Mouse (Mus musculus): ENCODE data around the gene Abhd2. TPM values are rescaled to one million over a fixed set of nuclear protein-coding genes. Genes with fewer than 3 reads are reported as not detected.

Abhd2 gene
- polyA plus RNA-seq, 1 experiment from 2014 or later, result 12.0 TPM

DNA sequence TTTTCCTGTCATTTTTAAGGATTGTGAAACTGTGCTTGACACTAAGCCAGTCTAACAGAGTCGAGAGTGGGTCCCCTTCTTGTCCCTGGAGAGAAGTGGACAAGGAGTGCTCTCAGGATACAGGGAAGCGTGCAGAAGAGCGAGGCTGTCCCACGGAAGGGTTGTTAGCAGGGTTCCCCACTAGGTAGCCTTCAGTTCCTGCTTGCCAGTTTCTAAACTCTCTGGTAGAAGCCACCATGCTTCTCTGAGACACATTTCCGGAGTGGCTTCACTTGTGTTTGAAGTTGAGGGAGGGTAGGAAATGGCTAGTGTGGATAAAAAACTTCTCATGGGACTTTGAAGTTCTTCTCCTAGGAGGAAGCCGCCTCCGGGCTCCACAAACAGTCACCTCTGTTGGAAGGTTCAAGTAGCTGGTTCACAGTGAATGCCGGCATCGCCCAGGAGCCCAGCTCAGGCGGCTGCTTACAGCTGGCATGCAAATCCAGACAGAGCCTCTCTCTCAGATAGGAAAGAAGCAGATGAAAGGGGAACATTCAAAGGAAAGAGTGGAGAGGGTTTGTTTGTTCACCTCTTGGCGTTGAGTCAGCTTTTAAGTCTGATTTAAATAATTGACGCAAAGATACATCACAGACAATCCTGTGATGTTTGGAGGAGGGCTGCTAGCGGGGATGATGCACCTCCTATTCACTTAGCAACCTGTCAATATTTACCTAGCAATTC is 27.6 kb downstream of the Abhd2 start:
- no peak overlapping the region for H3K9ac ChIP-seq
- no peaks in the 10 kb centered on the region for H3K27me3 ChIP-seq (replicated peaks)
- 0 out of 2 replicates have a peak, but pooled peaks cover 14% of the 10 kb centered on the region for H3K36me3 ChIP-seq
- peaks cover 35% of the 10 kb centered on the region for H3K4me1 ChIP-seq
- no peaks in the 10 kb centered on the region for H3K9me3 ChIP-seq
- H3K27ac ChIP-seq, result peak overlapping the region; percentile 76
- 33% methylated on average over 13 of the region's 13 CpGs for WGBS
- no peak for ATAC-seq (ENCODE audit: insufficient read depth, low FRiP score, low read depth)
- H3K4me3 ChIP-seq (replicated peaks), result no peak overlapping the region
- H3K4me2 ChIP-seq, result no peak overlapping the region

DNA sequence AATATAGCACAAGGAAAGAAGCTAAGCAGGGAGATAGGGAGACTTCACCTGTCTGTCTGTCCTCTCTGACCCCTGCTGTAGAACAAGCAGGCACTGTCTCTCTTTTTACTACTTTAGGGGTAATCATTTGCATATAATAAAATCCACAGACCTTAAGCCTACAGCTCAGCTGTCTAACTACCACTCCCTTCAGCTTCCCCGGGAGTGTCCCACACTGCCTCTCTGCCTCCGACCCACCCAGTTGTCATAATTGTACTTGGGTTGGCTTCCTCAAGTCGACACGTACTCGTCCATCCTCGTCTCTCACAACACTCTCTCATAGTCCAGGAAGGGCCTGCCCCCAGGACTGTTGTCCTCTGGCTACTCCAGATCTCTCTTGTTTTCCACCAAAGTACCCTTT is 29.1 kb downstream of the Abhd2 start:
- WGBS, result 73% methylated on average over 6 of the region's 6 CpGs
- Histone ChIP-seq H3K9me3 (no peaks in the 10 kb centered on the region), H3K4me3 (replicated peaks) (no peak overlapping the region), H3K27me3 (replicated peaks) (no peaks in the 10 kb centered on the region), H3K36me3 (0 out of 2 replicates have a peak, but pooled peaks cover 9% of the 10 kb centered on the region), H3K27ac (peak overlapping the region; percentile 74), H3K4me1 (peaks cover 35% of the 10 kb centered on the region), H3K9ac (no peak overlapping the region), H3K4me2 (no peak overlapping the region)
- no peak for ATAC-seq (ENCODE audit: insufficient read depth, low FRiP score, low read depth)

DNA sequence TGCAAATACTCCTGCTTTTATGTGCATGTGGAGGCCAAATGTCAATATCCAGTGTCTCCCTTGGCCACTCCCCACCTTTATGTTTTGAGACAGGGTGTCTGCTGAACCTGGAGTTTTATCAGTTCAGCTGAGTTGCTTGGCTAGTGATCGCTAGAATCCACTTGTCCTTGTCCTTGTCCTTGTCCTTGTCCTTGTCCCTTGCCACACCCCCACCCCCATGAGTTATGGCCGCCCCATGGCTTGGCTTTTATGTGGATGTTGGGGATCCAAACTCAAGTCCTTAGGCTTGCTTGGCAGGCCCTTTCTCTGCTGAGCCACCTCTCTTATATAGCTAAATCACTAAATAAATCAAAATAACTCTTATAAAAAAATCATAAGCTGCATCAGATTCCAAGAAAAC is 29.6 kb downstream of the Abhd2 start:
- ATAC-seq (ENCODE audit: insufficient read depth, low FRiP score, low read depth), result no peak
- H3K9me3 ChIP-seq, result no peaks in the 10 kb centered on the region
- H3K4me2 ChIP-seq, result no peak overlapping the region
- no peak overlapping the region for H3K9ac ChIP-seq
- 71% methylated on average over 2 of the region's 2 CpGs for WGBS
- no peak overlapping the region for H3K4me3 ChIP-seq (replicated peaks)
- peak overlapping the region; percentile 74 for H3K27ac ChIP-seq
- H3K4me1 ChIP-seq, result peaks cover 35% of the 10 kb centered on the region
- no peaks in the 10 kb centered on the region for H3K27me3 ChIP-seq (replicated peaks)
- H3K36me3 ChIP-seq, result 0 out of 2 replicates have a peak, but pooled peaks cover 9% of the 10 kb centered on the region

DNA sequence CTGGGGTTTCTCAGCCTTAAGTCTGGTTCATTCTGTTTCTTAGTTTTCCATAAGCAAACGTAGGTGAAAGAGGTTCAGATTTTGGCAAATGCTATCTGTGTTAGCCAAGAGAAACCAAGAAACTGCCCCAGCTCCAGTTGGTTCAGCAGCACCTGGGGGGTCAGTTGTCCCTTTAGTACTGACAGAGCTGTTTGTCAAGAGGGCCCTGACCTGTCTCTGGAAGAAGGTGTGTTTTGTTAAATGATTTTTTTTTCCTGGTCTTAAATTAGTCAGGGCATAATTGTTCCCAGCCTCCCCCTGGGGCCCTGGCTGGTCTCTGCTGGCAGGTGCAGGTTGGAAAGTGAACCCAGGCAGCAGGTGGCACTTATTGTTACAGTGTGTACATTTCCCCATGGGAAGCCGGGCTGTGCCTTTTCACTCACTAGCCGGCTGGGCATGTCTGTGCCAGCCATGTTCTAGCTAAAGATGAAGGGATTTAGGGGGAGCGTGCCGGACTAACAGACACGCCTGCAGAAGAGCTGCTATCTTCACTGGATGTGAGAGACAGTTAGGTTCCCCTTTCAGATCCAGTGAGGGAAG is 30.3 kb downstream of the Abhd2 start:
- peak; percentile 64; the same call in 1 of the 2 replicates for ATAC-seq (ENCODE audit: insufficient read depth, low FRiP score, low read depth)
- whole genome bisulfite sequencing, result 64% methylated on average over 6 of the region's 6 CpGs
- Histone ChIP-seq H3K27ac (peak overlapping the region; percentile 74), H3K9me3 (no peaks in the 10 kb centered on the region), H3K4me2 (no peak overlapping the region), H3K9ac (no peak overlapping the region), H3K36me3 (0 out of 2 replicates have a peak, but pooled peaks cover 2% of the 10 kb centered on the region), H3K4me1 (peaks cover 35% of the 10 kb centered on the region), H3K27me3 (replicated peaks) (no peaks in the 10 kb centered on the region), H3K4me3 (replicated peaks) (no peak overlapping the region)

DNA sequence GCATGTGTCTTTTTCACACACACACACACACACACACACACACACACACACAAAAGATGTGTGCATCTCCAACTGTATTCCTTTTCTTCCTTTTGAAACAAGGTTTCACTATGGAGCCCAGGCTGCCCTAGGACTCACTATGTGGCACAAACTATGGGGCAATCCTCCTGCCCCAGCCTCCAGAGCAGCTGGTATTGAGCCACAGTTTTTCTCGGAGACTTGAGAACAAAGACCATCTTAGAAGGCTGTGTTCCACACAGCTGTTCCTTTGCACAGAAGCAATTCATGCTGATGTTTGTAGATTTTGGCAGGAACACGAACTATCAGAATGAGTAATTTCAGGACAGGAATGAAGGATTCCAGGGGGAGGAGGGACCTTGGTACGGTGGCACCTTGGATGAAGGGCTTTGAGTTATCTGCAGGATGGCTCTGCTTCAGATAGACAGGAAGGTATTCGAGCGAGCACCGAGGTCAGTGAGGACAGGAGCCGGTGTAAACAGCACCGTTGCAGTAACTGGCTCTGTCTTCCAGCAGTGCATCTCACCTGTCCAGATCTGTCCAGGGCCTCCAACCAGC is 35.5 kb downstream of the Abhd2 start:
- Histone ChIP-seq H3K4me2 (no peak overlapping the region), H3K9ac (no peak overlapping the region), H3K27ac (no peak overlapping the region), H3K9me3 (no peaks in the 10 kb centered on the region), H3K4me1 (peaks cover 30% of the 10 kb centered on the region), H3K4me3 (replicated peaks) (no peak overlapping the region), H3K27me3 (replicated peaks) (no peaks in the 10 kb centered on the region), H3K36me3 (no peaks in the 10 kb centered on the region)
- no peak for ATAC-seq (ENCODE audit: insufficient read depth, low FRiP score, low read depth)
- WGBS, result 39% methylated on average over 8 of the region's 8 CpGs

DNA sequence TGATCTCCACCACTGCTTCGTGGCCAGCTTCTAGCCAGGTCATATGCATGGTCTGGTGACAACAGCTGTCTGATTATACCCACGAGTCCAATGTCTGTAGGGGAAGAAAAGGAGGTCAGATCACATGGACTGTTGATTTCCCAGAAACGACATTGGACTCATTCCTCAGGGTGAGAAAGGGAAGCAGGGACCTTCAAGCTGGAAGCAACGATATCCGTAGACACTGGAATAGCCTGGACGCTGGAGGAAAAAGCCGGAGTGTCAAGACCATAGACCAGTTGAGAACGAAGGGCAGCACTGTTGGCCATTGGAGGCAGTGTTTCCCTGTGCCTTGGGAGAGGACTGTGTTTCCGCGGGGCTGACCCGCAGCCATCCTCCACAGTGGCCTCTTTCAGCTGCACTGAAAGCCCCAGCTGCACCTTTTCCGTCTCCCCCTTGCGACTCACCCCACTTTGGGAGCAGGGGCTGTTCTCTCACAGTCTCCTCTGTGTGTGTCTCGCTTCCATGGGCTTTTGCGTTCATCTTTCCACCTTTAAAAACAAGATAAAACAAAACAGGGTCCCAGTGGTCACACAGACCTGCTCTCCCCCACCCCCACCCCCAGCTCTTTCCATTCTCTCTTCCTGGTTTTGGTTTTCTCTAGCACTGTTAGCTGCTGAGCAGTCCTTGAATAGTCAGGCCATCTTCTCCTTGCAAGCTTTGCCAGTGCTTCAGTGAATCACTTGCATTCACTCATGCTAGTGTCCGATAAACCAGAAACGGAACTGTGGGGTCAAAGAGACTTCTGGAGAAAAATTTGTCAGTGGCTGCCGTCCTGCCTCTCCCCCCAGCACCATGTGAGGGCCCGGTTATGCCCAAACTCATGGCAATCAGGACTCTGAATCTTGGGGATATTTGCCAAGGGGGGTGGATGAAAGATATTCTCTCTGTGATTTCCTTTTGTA is 36.5 kb downstream of the Abhd2 start:
- Histone ChIP-seq H3K9ac (no peak overlapping the region), H3K36me3 (no peaks in the 10 kb centered on the region), H3K27ac (peak overlapping the region; percentile 44; the same call in 1 of the 2 replicates), H3K4me2 (no peak overlapping the region), H3K27me3 (replicated peaks) (no peaks in the 10 kb centered on the region), H3K4me1 (peaks cover 35% of the 10 kb centered on the region), H3K9me3 (no peaks in the 10 kb centered on the region), H3K4me3 (replicated peaks) (no peak overlapping the region)
- ATAC-seq (ENCODE audit: insufficient read depth, low FRiP score, low read depth), result no peak
- WGBS, result 46% methylated on average over 19 of the region's 19 CpGs

DNA sequence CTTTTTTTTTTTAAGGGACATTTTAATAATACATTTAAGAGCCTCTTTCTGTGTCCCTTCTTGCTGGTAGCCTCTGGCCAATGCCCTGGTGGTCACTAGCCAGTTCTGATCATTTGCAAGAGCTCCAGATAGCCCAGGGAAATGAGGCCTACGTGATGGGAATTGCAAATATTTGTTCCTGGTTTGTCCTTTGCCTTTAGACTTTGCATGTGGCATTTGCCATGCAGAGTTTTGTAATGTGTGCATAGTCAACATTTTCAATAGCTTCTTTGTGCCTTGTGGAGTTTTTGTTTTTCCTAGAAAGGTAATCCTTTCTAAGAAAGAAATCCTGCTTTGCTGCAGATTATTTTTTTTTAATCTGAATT is 37.2 kb downstream of the Abhd2 start:
- no peaks in the 10 kb centered on the region for H3K27me3 ChIP-seq (replicated peaks)
- peak overlapping the region; percentile 44; the same call in 1 of the 2 replicates for H3K27ac ChIP-seq
- ATAC-seq (ENCODE audit: insufficient read depth, low FRiP score, low read depth), result no peak
- H3K4me2 ChIP-seq, result no peak overlapping the region
- no peaks in the 10 kb centered on the region for H3K9me3 ChIP-seq
- WGBS, result 53% methylated on average over 1 of the region's 1 CpGs
- no peak overlapping the region for H3K4me3 ChIP-seq (replicated peaks)
- peaks cover 38% of the 10 kb centered on the region for H3K4me1 ChIP-seq
- H3K36me3 ChIP-seq, result no peaks in the 10 kb centered on the region
- no peak overlapping the region for H3K9ac ChIP-seq

DNA sequence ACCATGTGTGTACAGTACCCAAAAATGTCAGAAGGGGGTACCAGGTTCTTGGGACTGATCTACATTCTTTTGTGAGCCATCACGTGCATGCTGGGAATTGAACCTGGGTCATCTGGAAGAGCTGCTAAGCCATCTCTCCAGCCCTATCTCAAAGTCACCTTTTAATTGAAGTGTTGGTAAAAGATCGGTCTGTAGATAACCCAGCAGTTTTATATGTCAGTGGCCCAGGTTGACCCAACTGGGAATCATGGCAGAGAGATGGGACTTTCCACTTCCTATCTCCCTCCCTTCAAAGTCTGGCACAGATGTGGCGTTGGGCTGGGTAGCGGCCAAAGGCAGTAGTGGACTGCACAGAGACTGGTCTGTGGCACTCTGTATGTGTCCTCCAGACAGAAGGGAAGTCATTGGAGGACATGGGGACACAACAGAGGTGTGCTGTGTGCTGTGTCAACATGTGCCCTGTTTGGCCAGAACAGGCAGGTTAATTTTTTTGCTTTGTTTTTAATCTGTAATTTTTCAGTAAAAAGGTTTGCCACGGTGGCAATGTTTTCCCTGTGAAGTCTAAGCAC is 38.5 kb downstream of the Abhd2 start:
- no peak for ATAC-seq (ENCODE audit: insufficient read depth, low FRiP score, low read depth)
- WGBS, result 85% methylated on average over 5 of the region's 5 CpGs
- Histone ChIP-seq H3K27me3 (replicated peaks) (no peaks in the 10 kb centered on the region), H3K27ac (peak overlapping the region; percentile 21; the same call in 1 of the 2 replicates), H3K9me3 (no peaks in the 10 kb centered on the region), H3K4me2 (no peak overlapping the region), H3K4me1 (peaks cover 47% of the 10 kb centered on the region), H3K4me3 (replicated peaks) (no peak overlapping the region), H3K36me3 (no peaks in the 10 kb centered on the region), H3K9ac (no peak overlapping the region)

DNA sequence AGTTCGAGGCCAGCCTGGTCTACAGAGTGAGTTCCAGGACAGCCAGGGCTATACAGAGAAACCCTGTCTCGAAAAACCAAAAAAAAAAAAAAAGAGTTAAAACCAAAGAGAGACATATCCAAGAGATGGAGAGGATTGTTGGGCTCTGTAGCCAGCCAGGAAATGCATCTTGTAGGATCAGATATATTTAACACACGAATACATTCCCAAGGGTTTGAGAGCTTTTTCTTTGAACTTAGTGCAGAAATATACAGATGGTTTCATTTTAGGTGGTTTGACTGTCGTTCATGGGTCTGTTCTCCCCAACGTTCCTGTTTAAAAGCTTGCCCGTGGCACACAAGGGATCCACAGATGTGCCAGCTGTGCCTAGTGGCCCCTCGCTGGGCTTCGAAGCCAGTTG is 39.2 kb downstream of the Abhd2 start:
- H3K36me3 ChIP-seq, result no peaks in the 10 kb centered on the region
- no peaks in the 10 kb centered on the region for H3K27me3 ChIP-seq (replicated peaks)
- peak overlapping the region; percentile 45 for H3K27ac ChIP-seq
- H3K9ac ChIP-seq, result no peak overlapping the region
- WGBS, result 52% methylated on average over 8 of the region's 8 CpGs
- ATAC-seq (ENCODE audit: insufficient read depth, low FRiP score, low read depth), result no peak
- H3K9me3 ChIP-seq, result no peaks in the 10 kb centered on the region
- no peak overlapping the region for H3K4me2 ChIP-seq
- peaks cover 50% of the 10 kb centered on the region for H3K4me1 ChIP-seq
- H3K4me3 ChIP-seq (replicated peaks), result no peak overlapping the region

DNA sequence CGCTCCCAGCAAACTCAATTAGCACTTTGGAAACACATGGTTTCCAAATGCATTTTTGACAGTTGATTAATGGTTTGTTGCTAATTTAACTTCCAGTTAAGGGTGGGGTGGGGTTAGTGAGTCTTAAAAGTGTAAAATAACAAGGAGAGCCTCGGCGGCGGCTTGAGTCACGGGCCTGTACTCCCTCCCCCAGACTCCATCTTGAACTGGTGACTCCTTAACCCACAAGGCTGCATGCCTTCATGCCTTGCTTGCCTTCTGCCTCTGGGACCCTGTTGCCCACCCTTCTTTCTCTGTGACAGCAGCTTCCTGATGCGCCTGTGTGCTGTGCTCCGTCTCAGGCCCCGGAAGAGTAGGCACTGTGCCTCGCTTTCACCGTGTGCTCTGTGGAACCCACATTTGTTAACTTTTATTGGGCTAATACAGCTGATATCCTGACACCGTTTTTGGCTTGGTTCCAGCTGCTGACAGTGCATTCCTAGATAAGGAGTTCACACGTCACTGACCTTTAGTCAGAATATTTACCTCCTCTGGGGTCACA is 40.6 kb downstream of the Abhd2 start:
- no peaks in the 10 kb centered on the region for H3K9me3 ChIP-seq
- 0 out of 2 replicates have a peak, but pooled peaks have one; percentile 15 for ATAC-seq (ENCODE audit: insufficient read depth, low FRiP score, low read depth)
- H3K36me3 ChIP-seq, result no peaks in the 10 kb centered on the region
- no peak overlapping the region for H3K4me3 ChIP-seq (replicated peaks)
- peak overlapping the region; percentile 45 for H3K27ac ChIP-seq
- peaks cover 56% of the 10 kb centered on the region for H3K4me1 ChIP-seq
- no peaks in the 10 kb centered on the region for H3K27me3 ChIP-seq (replicated peaks)
- 22% methylated on average over 12 of the region's 12 CpGs for WGBS
- no peak overlapping the region for H3K9ac ChIP-seq
- H3K4me2 ChIP-seq, result peak overlapping the region; percentile 21; the same call in 1 of the 2 replicates

DNA sequence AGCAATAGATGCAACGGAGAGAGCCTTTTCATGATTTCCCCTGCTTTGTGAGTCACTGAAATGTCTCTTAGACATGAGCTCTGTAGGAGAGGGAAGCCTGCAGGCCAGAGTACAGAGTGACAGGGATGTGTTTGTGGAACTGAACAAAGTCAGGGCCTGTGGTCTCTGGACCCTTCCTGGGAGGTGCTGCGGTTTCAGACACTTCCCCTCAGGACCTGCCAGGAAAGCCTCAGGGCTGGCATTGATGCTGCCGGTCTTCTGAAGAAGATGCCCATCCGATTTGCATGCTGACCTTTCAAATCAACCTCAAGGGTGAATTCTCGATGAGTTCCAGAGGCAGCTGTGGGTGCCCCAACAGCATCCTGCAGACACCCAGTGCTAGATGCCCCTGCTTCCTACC is 41.5 kb downstream of the Abhd2 start:
- WGBS, result 57% methylated on average over 5 of the region's 5 CpGs
- no peak overlapping the region for H3K27ac ChIP-seq
- H3K9ac ChIP-seq, result no peak overlapping the region
- no peaks in the 10 kb centered on the region for H3K9me3 ChIP-seq
- ATAC-seq (ENCODE audit: insufficient read depth, low FRiP score, low read depth), result no peak
- no peak overlapping the region for H3K4me2 ChIP-seq
- no peaks in the 10 kb centered on the region for H3K36me3 ChIP-seq
- H3K27me3 ChIP-seq (replicated peaks), result no peaks in the 10 kb centered on the region
- no peak overlapping the region for H3K4me3 ChIP-seq (replicated peaks)
- H3K4me1 ChIP-seq, result peaks cover 49% of the 10 kb centered on the region

All from stomach, embryonic 15.5 days (tissue).